Mouse (Mus musculus): ENCODE data around the gene Lrwd1. TPM values are rescaled to one million over a fixed set of nuclear protein-coding genes. Genes with fewer than 3 reads are reported as not detected.

Lrwd1 gene
- polyA plus RNA-seq, 1 experiment: 18.0 TPM

GRCm38 (mm10) chr5:136104511-136104910 lies 31.4 kb downstream of the Lrwd1 start:
- Histone ChIP-seq H3K4me1 (ENCODE audit: control insufficient read depth) (peaks cover 8% of the 10 kb centered on the region), H3K4me3 (replicated peaks) (no peak overlapping the region), H3K9me3 (ENCODE audit: control insufficient read depth, low read length) (peaks cover 4% of the 10 kb centered on the region), H3K27me3 (ENCODE audit: control insufficient read depth) (no peaks in the 10 kb centered on the region; the same call in 1 of the 2 replicates), H3K36me3 (ENCODE audit: control insufficient read depth) (no peaks in the 10 kb centered on the region)
- TF ChIP-seq GATA1 (IDR thresholded peaks at IDR 0.05; ENCODE audit: low read length) (no peak), TAL1 (IDR thresholded peaks at IDR 0.05; ENCODE audit: low read length) (no peak)

- H3K27me3 ChIP-seq (ENCODE audit: control insufficient read depth): no peaks in the 10 kb centered on the region; the same call in 1 of the 2 replicates
- H3K36me3 ChIP-seq (ENCODE audit: control insufficient read depth): no peaks in the 10 kb centered on the region
- peaks cover 4% of the 10 kb centered on the region for H3K9me3 ChIP-seq (ENCODE audit: control insufficient read depth, low read length)
- H3K4me1 ChIP-seq (ENCODE audit: control insufficient read depth): peaks cover 8% of the 10 kb centered on the region
- H3K4me3 ChIP-seq (replicated peaks): peak overlapping the region; percentile 27
- TF ChIP-seq TAL1 (IDR thresholded peaks at IDR 0.05; ENCODE audit: low read length) (no peak), GATA1 (IDR thresholded peaks at IDR 0.05; ENCODE audit: low read length) (no peak)
Observed at GRCm38 (mm10) chr5:136102099-136102820, 33.6 kb downstream of the Lrwd1 start.

GRCm38 (mm10) chr5:136098536-136098935 lies 37.3 kb downstream of the Lrwd1 start:
- Histone ChIP-seq H3K27me3 (ENCODE audit: control insufficient read depth) (peaks cover 5% of the 10 kb centered on the region), H3K36me3 (ENCODE audit: control insufficient read depth) (no peaks in the 10 kb centered on the region), H3K9me3 (ENCODE audit: control insufficient read depth, low read length) (no peaks in the 10 kb centered on the region), H3K4me3 (replicated peaks) (no peak overlapping the region), H3K4me1 (ENCODE audit: control insufficient read depth) (peaks cover 8% of the 10 kb centered on the region)
- TF ChIP-seq GATA1 (IDR thresholded peaks at IDR 0.05; ENCODE audit: low read length) (no peak), TAL1 (IDR thresholded peaks at IDR 0.05; ENCODE audit: low read length) (no peak)

GRCm38 (mm10) chr5:136095089-136095488 lies 40.8 kb downstream of the Lrwd1 start:
- TF ChIP-seq TAL1 (IDR thresholded peaks at IDR 0.05; ENCODE audit: low read length) (no peak), GATA1 (IDR thresholded peaks at IDR 0.05; ENCODE audit: low read length) (no peak)
- Histone ChIP-seq H3K36me3 (ENCODE audit: control insufficient read depth) (no peaks in the 10 kb centered on the region), H3K27me3 (ENCODE audit: control insufficient read depth) (peaks cover 5% of the 10 kb centered on the region), H3K9me3 (ENCODE audit: control insufficient read depth, low read length) (no peaks in the 10 kb centered on the region), H3K4me1 (ENCODE audit: control insufficient read depth) (no peaks in the 10 kb centered on the region; the same call in 1 of the 2 replicates), H3K4me3 (replicated peaks) (no peak overlapping the region)

GRCm38 (mm10) chr5:136094249-136095010 lies 41.4 kb downstream of the Lrwd1 start:
- no peak for TF ChIP-seq GATA1 (IDR thresholded peaks at IDR 0.05; ENCODE audit: low read length)
- no peak for TF ChIP-seq TAL1 (IDR thresholded peaks at IDR 0.05; ENCODE audit: low read length)

GRCm38 (mm10) chr5:136091927-136092326 lies 43.9 kb downstream of the Lrwd1 start:
- Histone ChIP-seq H3K4me1 (ENCODE audit: control insufficient read depth) (peaks cover 9% of the 10 kb centered on the region), H3K36me3 (ENCODE audit: control insufficient read depth) (no peaks in the 10 kb centered on the region), H3K9me3 (ENCODE audit: control insufficient read depth, low read length) (no peaks in the 10 kb centered on the region), H3K4me3 (replicated peaks) (no peak overlapping the region), H3K27me3 (ENCODE audit: control insufficient read depth) (peaks cover 8% of the 10 kb centered on the region)
- TF ChIP-seq TAL1 (IDR thresholded peaks at IDR 0.05; ENCODE audit: low read length): no peak
- no peak for TF ChIP-seq GATA1 (IDR thresholded peaks at IDR 0.05; ENCODE audit: low read length)

More at GRCm38 (mm10) chr5:136094249-136095010, 41.4 kb downstream of the Lrwd1 start:
- no peaks in the 10 kb centered on the region for H3K36me3 ChIP-seq (ENCODE audit: control insufficient read depth)
- peaks cover 5% of the 10 kb centered on the region for H3K27me3 ChIP-seq (ENCODE audit: control insufficient read depth)
- H3K4me3 ChIP-seq (replicated peaks): no peak overlapping the region
- no peaks in the 10 kb centered on the region; the same call in 1 of the 2 replicates for H3K4me1 ChIP-seq (ENCODE audit: control insufficient read depth)
- H3K9me3 ChIP-seq (ENCODE audit: control insufficient read depth, low read length): no peaks in the 10 kb centered on the region

GRCm38 (mm10) chr5:136088821-136089575 lies 46.9 kb downstream of the Lrwd1 start:
- TF ChIP-seq GATA1 (IDR thresholded peaks at IDR 0.05; ENCODE audit: low read length) (no peak), TAL1 (IDR thresholded peaks at IDR 0.05; ENCODE audit: low read length) (no peak)
- Histone ChIP-seq H3K27me3 (ENCODE audit: control insufficient read depth) (peaks cover 31% of the 10 kb centered on the region), H3K9me3 (ENCODE audit: control insufficient read depth, low read length) (no peaks in the 10 kb centered on the region), H3K36me3 (ENCODE audit: control insufficient read depth) (no peaks in the 10 kb centered on the region), H3K4me3 (replicated peaks) (no peak overlapping the region), H3K4me1 (ENCODE audit: control insufficient read depth) (peaks cover 17% of the 10 kb centered on the region)

- Histone ChIP-seq H3K4me3 (replicated peaks) (no peak overlapping the region), H3K4me1 (ENCODE audit: control insufficient read depth) (peaks cover 24% of the 10 kb centered on the region), H3K9me3 (ENCODE audit: control insufficient read depth, low read length) (no peaks in the 10 kb centered on the region), H3K36me3 (ENCODE audit: control insufficient read depth) (no peaks in the 10 kb centered on the region), H3K27me3 (ENCODE audit: control insufficient read depth) (peaks cover 34% of the 10 kb centered on the region)
- TF ChIP-seq TAL1 (IDR thresholded peaks at IDR 0.05; ENCODE audit: low read length): no peak
- no peak for TF ChIP-seq GATA1 (IDR thresholded peaks at IDR 0.05; ENCODE audit: low read length)
Observed at GRCm38 (mm10) chr5:136086290-136086689, 49.6 kb downstream of the Lrwd1 start.

Measured in erythroblast, embryonic 14.5 days (primary cell).